Mouse (Mus musculus) thymus, postnatal 10 days (tissue): ENCODE results near the gene Epha8.

Source experiments
- DNase-seq, 2 experiments: peaks; one replicate each; pipeline ENCODE4 v3.0.0; 2021; ENCODE audit warnings: low spot score in 2 of 2

Epha8 gene

DNA sequence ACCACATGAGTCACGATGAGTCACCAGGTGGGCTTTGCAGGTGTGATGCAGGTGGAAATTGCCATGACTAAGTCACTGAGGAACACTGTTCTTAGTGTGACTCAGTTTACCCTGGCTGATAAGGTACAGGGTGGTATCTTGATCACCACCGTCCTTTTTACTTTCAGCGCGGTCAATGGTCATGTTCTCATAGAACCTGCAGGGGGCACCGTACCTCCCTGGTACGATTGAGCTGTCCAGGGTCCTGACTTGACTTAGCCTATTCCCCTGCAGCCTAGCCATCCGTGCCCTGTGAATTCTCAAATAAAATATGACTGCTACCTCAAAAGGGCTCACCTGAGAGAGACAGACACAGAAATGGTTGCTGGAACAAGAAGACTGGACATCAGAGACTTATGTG lies 49.6 kb downstream of the Epha8 start:
- DNase-seq, result peak in 1 of 2 experiments; percentile 63

GRCm38 (mm10) chr4:136904767-136905539 lies 51.7 kb downstream of the Epha8 start:
- no peak for DNase-seq

DNA sequence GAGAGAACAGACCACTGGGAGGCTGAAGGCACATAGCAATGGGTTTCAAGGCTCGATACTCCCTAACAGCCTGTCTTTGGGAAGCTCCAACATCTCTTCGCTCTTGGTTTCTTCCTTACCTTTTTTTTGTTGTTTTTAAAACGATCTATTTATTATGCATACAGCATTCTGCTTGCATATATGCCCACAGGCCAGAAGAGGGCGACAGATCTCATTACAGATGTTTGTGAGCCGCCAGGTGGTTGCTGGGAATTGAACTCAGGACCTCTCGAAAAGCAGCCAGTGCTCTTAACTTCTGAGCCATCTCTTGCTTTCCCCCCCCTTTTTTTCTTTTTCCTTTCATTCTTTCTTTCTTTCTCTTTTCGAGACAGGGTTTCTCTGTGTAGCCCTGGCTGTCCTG lies 57.5 kb downstream of the Epha8 start:
- no peak for DNase-seq

GRCm38 (mm10) chr4:136898637-136899036 lies 58.0 kb downstream of the Epha8 start, which contains the start of gene C1qa:
C1qa (minus strand) TSS chr4:136898803.
- DNase-seq, result no peak

DNA sequence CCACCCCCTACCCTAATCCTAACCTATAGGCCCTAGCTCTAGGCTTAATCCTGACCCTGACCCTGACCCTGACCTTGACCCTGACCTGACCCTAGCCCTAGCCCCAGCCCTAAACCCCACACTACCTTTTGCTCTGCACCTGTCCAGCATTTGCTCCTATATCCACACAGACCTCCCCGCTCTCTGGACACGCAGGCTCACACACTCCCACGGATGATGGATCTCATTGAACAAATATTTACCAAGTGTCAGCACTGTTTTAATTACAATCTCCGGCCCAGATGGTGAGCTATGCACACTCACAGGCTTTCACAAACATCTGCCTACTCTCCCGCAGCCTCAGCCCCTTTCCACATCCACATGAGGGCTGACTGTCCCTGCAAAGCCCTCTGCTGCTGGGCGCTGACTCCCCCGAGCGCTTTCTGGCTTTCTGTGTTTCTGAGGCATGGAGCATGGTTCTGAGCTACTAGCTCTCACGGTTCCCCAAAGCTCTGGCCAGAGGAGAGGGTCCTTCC lies 58.5 kb downstream of the Epha8 start:
- no peak for DNase-seq

- DNase-seq, result no peak
Measured at GRCm38 (mm10) chr4:136896461-136896860, 60.2 kb downstream of the Epha8 start.

DNA sequence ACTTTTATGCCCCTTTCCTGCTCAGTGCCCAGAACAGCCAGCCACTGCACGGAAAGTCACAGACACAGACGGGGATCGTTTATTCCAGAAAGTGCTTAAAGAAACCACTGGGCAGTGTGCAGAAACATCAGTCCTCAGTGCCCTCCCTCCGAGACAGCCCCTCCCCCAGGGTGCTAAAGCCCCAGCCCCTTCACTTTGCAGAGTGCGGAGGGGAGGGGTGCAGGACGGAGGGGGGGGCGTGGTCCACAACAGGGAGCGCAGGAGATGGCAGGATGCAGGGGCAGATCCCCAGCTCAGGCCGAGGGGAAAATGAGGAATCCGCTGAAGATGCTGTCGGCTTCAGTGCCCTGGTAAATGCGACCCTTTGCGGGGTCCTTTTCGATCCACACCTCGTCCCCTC lies 60.8 kb downstream of the Epha8 start:
- no peak for DNase-seq

- no peak for DNase-seq
Measured at GRCm38 (mm10) chr4:136894821-136895220, 61.8 kb downstream of the Epha8 start.

DNA sequence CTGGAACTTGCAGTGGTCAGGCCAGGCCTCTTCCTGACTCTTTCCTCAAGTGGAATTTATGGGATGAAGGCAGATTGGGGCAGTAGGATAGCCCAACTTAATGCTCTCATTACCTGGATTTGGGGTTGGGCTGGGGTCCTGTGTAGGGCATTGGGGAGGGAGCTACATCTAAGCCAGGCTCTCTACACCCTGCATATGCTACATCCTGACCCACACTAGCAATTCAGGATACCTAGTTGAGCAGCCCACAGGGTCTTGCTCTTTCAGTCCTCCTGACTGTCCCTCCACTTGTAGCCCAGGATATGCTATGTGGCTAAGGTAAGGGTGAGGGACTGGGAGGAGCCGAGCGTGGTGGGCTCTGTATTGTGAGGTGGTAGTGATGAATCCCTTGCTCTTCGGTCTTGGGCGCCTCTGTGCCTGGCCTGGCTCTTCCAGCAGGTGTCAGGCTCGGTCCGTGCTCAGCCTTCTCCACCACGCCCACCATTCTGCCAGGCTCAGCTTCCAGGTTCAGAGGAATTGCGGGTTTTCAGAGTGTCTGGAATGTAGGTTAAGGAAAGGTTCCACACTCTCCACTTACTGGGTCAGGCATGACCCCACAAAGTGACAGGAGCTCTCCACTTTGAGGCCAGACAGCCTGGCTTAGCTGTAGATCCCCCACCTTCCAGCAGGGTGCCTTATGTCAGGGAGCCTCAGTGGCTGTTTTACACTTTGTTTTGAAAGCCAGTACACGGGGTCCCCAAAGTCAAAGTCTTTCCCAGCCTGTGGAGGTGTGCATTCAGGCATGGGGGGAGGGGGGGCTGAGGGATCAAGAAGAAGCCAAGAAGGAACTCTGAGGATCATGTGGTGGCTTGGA lies 62.7 kb downstream of the Epha8 start:
- DNase-seq, result no peak

- no peak for DNase-seq
Measured at GRCm38 (mm10) chr4:136892811-136893210, 63.8 kb downstream of the Epha8 start, which contains the start of gene C1qc. C1qc (minus strand) TSS chr4:136893065.

DNA sequence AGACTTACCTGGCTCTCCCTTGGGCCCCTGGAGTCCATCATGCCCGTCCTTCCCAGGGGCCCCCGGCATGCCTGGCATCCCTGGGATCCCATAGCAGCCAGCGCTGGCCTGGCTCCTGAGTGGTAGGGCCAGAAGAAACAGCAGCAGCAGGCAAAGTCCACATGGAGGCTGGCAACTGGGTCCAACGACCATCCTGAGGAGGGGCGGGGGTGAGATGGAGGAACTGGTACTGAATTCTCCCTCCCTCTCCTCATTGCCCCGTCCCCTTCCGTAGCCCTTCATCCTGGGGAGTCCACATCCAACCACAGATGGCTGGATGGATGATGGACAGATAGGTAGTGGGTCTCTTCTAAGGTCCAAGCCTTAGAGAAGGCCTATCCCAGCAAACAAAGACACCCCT lies 64.2 kb downstream of the Epha8 start:
- no peak for DNase-seq

GRCm38 (mm10) chr4:136891115-136891514 lies 65.5 kb downstream of the Epha8 start:
- no peak for DNase-seq

DNA sequence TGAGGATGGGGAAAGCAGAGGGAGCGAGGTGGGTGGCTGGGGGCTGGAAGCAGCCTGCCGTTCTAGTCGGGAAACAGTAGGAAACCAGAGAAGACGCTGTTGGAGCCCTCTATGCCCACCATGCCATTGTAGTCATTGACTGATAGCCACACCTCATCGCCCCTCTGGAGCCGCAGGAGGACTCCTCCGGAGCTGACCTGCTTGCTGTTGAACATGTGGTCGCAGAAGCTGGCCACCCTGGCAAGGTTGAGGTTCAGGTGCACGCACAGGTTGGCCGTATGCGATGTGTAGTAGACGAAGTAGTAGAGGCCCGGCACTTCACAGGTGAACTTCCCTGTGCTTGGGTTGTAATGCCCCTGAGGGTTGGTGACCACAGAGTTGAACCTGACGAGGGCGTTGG lies 66.6 kb downstream of the Epha8 start:
- DNase-seq, result no peak

GRCm38 (mm10) chr4:136887714-136888113 lies 68.9 kb downstream of the Epha8 start:
- DNase-seq, result no peak

- DNase-seq, result no peak
Measured at GRCm38 (mm10) chr4:136886101-136886500, 70.5 kb downstream of the Epha8 start, which contains the start of gene C1qb. C1qb (minus strand) TSS chr4:136886187.
